Mouse (Mus musculus): Measurements from ENCODE around the gene Trpm3.

- TF ChIP-seq CTCF (IDR thresholded peaks at IDR 0.05; ENCODE audit: extremely low read depth, insufficient read depth, insufficient read length, insufficient replicate concordance) (no peak), POLR2A (IDR thresholded peaks at IDR 0.05; ENCODE audit: low read depth, low read length) (no peak)
Observed at GRCm38 (mm10) chr19:22595246-22595645, 456.4 kb downstream of the Trpm3 start.

All from spleen, adult 2 months (tissue).